Mouse (Mus musculus) thymus, postnatal 10 days (tissue): ENCODE measurements around the gene Npdc1.
"Not testable (repeated sequence)": the region's sequence is repeated elsewhere in the genome, so short reads cannot be mapped to it uniquely, and the experiment has no call there.

Experiments
- DNase-seq, 2 experiments: peaks; one replicate each; pipeline ENCODE4 v3.0.0; 2021; ENCODE audit warnings: low spot score in 2 of 2

Gene Npdc1

GRCm38 (mm10) chr2:25395721-25396596, 3.2 kb upstream of the Npdc1 start, which contains the start of gene Entpd2:
Gene Entpd2, plus strand, starts transcription at chr2:25395874.
- no peak for DNase-seq

GRCm38 (mm10) chr2:25396597-25396983, 2.6 kb upstream of the Npdc1 start:
- DNase-seq = no peak

- DNase-seq = no peak
These were observed 2.1 kb upstream of the Npdc1 start for GRCm38 (mm10) chr2:25397010-25397409.

GRCm38 (mm10) chr2:25398065-25398464, 1.1 kb upstream of the Npdc1 start:
- no peak for DNase-seq

GRCm38 (mm10) chr2:25400291-25400690, 1.1 kb downstream of the Npdc1 start:
- no peak for DNase-seq

- peak in 1 of 2 experiments; percentile 39 for DNase-seq
These were observed 1.6 kb downstream of the Npdc1 start for GRCm38 (mm10) chr2:25400764-25401163.

GRCm38 (mm10) chr2:25402377-25402971, 3.3 kb downstream of the Npdc1 start:
- peak; percentile 63 to 89 for DNase-seq

- peak in 1 of 2 experiments; percentile 27 for DNase-seq
These were observed 3.9 kb downstream of the Npdc1 start for GRCm38 (mm10) chr2:25402972-25403601.

GRCm38 (mm10) chr2:25403994-25404393, 4.8 kb downstream of the Npdc1 start:
- no peak for DNase-seq

- peak in 1 of 2 experiments; percentile 2 for DNase-seq
These were observed 9.8 kb downstream of the Npdc1 start for GRCm38 (mm10) chr2:25408908-25409307.

- DNase-seq = not testable (repeated sequence)
These were observed 14.3 kb downstream of the Npdc1 start for GRCm38 (mm10) chr2:25413436-25413835.

GRCm38 (mm10) chr2:25417426-25417825, 18.3 kb downstream of the Npdc1 start:
- DNase-seq = no peak

- DNase-seq = peak; percentile 27 to 68
These were observed 22.7 kb downstream of the Npdc1 start for GRCm38 (mm10) chr2:25421896-25422295.

- peak; percentile 17 to 35 for DNase-seq
These were observed 23.6 kb downstream of the Npdc1 start, which contains the start of gene Fut7 for GRCm38 (mm10) chr2:25422587-25423410. Gene Fut7, plus strand, starts transcription at chr2:25423267.

- DNase-seq = no peak
These were observed 24.5 kb downstream of the Npdc1 start for GRCm38 (mm10) chr2:25423626-25424025.

GRCm38 (mm10) chr2:25425481-25425880, 26.3 kb downstream of the Npdc1 start:
- no peak for DNase-seq

GRCm38 (mm10) chr2:25426721-25427191, 27.6 kb downstream of the Npdc1 start:
- DNase-seq = peak in 1 of 2 experiments; percentile 65

- no peak for DNase-seq
These were observed 28.1 kb downstream of the Npdc1 start for GRCm38 (mm10) chr2:25427256-25427655.

GRCm38 (mm10) chr2:25428442-25429236, 29.5 kb downstream of the Npdc1 start, which contains the start of gene Abca2:
Gene Abca2, plus strand, starts transcription at chr2:25428703.
- peak; percentile 91 to 97 for DNase-seq

- no peak for DNase-seq
These were observed 30.5 kb downstream of the Npdc1 start for GRCm38 (mm10) chr2:25429435-25430180.
